Mouse (Mus musculus) liver, adult 2 months (tissue): ENCODE data around the gene Atp8b4. TPM values are rescaled to one million over a fixed set of nuclear protein-coding genes. Genes with fewer than 3 reads are reported as not detected.

Experiments used
- DNase-seq: peaks from one replicate; pipeline ENCODE4 v3.0.0-alpha.2; 2011; ENCODE audit warnings: low read depth, low spot score; ENCODE audit errors: extremely low read depth
- H3K27ac ChIP-seq: fragments of 200-500 bp; replicated peaks from 2 replicates; pipeline ENCODE4 v1.5.1; 2012; ENCODE audit warnings: low read depth, mild to moderate bottlenecking, control low read depth, inconsistent platforms, low read length; ENCODE audit not compliant: insufficient read depth
- H3K27me3 ChIP-seq: fragments of 200-500 bp; 2 replicates; pipeline ENCODE4 v1.6.1; 2012; ENCODE audit warnings: mild to moderate bottlenecking, moderate library complexity, low read length, inconsistent platforms; ENCODE audit not compliant: control insufficient read depth, insufficient read depth
- H3K36me3 ChIP-seq: fragments of 200-500 bp; 2 replicates; pipeline ENCODE4 v1.6.1; 2012; ENCODE audit warnings: low read length, inconsistent platforms; ENCODE audit not compliant: control insufficient read depth, insufficient read depth
- H3K4me1 ChIP-seq: fragments of 200-500 bp; 2 replicates; pipeline ENCODE4 v1.6.1; 2011; ENCODE audit warnings: low read length; ENCODE audit not compliant: control insufficient read depth, insufficient read depth
- H3K4me3 ChIP-seq: fragments of 200-500 bp; 2 replicates; pipeline ENCODE4 v1.5.1; 2011; ENCODE audit warnings: low read depth, mild to moderate bottlenecking, control low read depth, low read length, moderate library complexity; ENCODE audit not compliant: insufficient read depth
- H3K79me2 ChIP-seq: fragments of 200-500 bp; 2 replicates; pipeline ENCODE4 v1.6.1; 2012; ENCODE audit warnings: inconsistent platforms, mild to moderate bottlenecking, low read length, moderate library complexity; ENCODE audit not compliant: control insufficient read depth, insufficient read depth
- H3K9ac ChIP-seq: fragments of 200-500 bp; 2 replicates; pipeline ENCODE4 v1.6.1; 2012; ENCODE audit warnings: low read depth, mild to moderate bottlenecking, control low read depth, inconsistent platforms, low read length
- CTCF ChIP-seq: fragments of 200-500 bp; IDR thresholded peaks from 2 replicates; pipeline ENCODE4 v1.5.1; 2011; ENCODE audit warnings: low read depth, low read length, control low read depth
- POLR2A ChIP-seq: fragments of 200-500 bp; IDR thresholded peaks from 2 replicates; pipeline ENCODE4 v1.6.1; 2011; ENCODE audit warnings: low read length, control low read depth; ENCODE audit not compliant: insufficient read depth; ENCODE audit errors: extremely low read depth
- WGBS: fragments of 180-500 bp; shearing (Covaris S2); methylation state at CpG from one replicate; pipeline ENCODE4 v1.1.7; 2018; 5-methylcytosine and 5-hydroxymethylcytosine counted together
- polyA plus RNA-seq: library from polyadenylated mRNA; depleted of rRNA; stranded (reverse); fragments of >200 nt; gene quantifications from 2 replicates; pipeline ENCODE4 v1.2.3, GENCODE M21; 2012
- total RNA-seq: library from RNA; depleted of rRNA; stranded (reverse); fragments of >200 nt; gene quantifications from 2 replicates; pipeline ENCODE4 v1.2.3, GENCODE M21; 2014

The Atp8b4 gene
- total and polyA plus RNA-seq, 2 experiments: 0.31 to 0.55 TPM

DNA sequence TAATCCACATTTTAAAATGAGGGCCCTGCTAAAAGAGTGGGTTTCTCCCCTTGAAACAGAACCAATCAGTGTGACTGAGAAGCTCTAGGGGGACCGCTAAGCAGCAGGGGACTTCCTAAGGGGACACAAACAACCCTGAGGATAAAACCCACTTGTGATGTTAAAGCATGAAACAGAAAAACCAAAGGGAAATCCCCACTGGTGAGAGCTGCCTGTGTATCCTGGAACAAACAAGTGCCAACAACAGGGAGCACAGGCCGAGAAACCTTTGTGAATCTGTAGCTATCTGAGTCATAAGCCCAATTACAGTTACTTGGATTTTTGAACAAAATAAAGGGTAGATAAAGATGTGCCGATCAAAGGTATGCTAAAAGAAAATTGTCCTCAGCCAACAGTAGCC, 168.7 kb downstream of the Atp8b4 start:
- H3K4me1 ChIP-seq: no peaks in the 10 kb centered on the region
- H3K36me3 ChIP-seq: no peaks in the 10 kb centered on the region
- no peaks in the 10 kb centered on the region for H3K27me3 ChIP-seq
- no peak for DNase-seq
- no peaks in the 10 kb centered on the region for H3K79me2 ChIP-seq
- TF ChIP-seq POLR2A (no peak), CTCF (no peak)
- no peak overlapping the region for H3K4me3 ChIP-seq
- 94% methylated on average over 3 of the region's 3 CpGs for WGBS
- H3K9ac ChIP-seq: no peak overlapping the region
- H3K27ac ChIP-seq: no peak overlapping the region

DNA sequence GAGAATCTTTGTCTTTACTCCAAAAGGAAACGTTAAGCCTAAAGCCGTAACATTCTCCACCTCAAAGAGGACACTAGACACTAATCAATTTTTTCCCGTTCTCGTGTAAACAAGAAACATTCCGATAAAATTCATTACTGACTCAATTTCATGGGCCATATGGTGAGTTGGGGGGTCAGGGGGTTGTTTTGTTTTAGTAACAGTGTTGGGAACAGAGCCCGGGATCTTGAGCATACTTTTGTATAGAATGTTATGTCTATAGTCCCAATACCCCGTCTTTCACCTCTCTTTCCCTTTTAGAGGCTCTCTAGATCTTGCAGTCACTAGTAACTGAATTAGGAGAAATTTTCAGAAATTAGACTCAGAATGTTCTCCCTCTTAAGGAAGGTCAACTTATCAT, 177.3 kb downstream of the Atp8b4 start:
- no peak overlapping the region for H3K27ac ChIP-seq
- no peak overlapping the region for H3K9ac ChIP-seq
- H3K4me1 ChIP-seq: no peaks in the 10 kb centered on the region
- TF ChIP-seq CTCF (no peak), POLR2A (no peak)
- no peak overlapping the region for H3K4me3 ChIP-seq
- no peaks in the 10 kb centered on the region for H3K79me2 ChIP-seq
- no peaks in the 10 kb centered on the region for H3K27me3 ChIP-seq
- WGBS: 81% methylated on average over 7 of the region's 7 CpGs
- no peaks in the 10 kb centered on the region for H3K36me3 ChIP-seq
- no peak for DNase-seq

- no peak overlapping the region for H3K4me3 ChIP-seq
- no peak overlapping the region for H3K27ac ChIP-seq
- no peaks in the 10 kb centered on the region for H3K36me3 ChIP-seq
- H3K4me1 ChIP-seq: no peaks in the 10 kb centered on the region
- H3K27me3 ChIP-seq: no peaks in the 10 kb centered on the region
- WGBS: 92% methylated on average over 15 of the region's 15 CpGs
- TF ChIP-seq POLR2A: no peak
- TF ChIP-seq CTCF: no peak
- H3K79me2 ChIP-seq: no peaks in the 10 kb centered on the region
- no peak overlapping the region for H3K9ac ChIP-seq
- DNase-seq: no peak
These were observed 177.8 kb downstream of the Atp8b4 start for GRCm38 (mm10) chr2:126322631-126323031.

- Histone ChIP-seq H3K79me2 (no peaks in the 10 kb centered on the region), H3K4me3 (no peak overlapping the region), H3K9ac (no peak overlapping the region), H3K36me3 (no peaks in the 10 kb centered on the region), H3K4me1 (no peaks in the 10 kb centered on the region), H3K27me3 (no peaks in the 10 kb centered on the region), H3K27ac (no peak overlapping the region)
- TF ChIP-seq POLR2A (no peak), CTCF (no peak)
- no peak for DNase-seq
- 91% methylated on average over 6 of the region's 6 CpGs for WGBS
These were observed 182.4 kb downstream of the Atp8b4 start for GRCm38 (mm10) chr2:126318071-126318470.

DNA sequence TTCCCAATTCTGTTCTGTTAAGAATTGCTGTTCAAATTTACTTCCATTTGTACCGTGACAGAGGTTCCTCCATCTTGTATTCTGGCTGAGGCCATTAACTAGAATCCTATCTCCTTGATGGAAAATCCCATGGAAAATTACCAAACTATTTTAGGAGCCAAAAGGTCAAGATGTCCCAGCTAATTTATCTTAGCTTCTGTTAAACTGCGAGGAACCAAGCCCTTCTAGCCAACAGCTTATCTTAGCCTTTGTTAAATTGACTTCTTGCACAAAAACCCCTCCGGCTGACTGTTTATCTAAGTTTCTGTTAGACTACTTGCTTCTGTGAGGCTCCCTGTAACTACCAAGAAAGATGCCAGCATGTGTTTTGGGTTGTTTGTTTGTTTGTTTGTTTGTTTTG, 183.5 kb downstream of the Atp8b4 start:
- DNase-seq: peak; percentile 38
- no peak for TF ChIP-seq CTCF
- no peak for TF ChIP-seq POLR2A
- WGBS: 68% methylated on average over 3 of the region's 3 CpGs

DNA sequence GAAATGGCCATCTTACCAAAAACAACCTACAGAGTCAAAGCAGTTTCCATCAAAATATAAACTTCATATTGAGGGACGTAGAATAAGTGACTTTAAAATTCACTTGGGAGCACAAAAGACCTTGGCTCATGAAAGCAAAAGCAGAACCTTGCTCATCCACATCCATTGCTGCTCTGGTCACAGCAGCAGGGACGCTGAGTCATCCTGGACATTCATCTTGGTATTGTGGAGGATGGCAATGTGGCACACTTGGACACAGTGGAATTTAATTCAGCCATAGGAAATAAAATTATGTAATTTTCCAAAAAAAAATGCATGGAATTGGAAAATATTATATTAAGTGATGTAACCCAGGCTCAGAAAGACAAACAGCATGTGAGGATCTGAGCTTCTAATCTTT, 184.1 kb downstream of the Atp8b4 start:
- no peak for DNase-seq
- Histone ChIP-seq H3K79me2 (no peaks in the 10 kb centered on the region), H3K27me3 (no peaks in the 10 kb centered on the region), H3K36me3 (no peaks in the 10 kb centered on the region), H3K4me1 (no peaks in the 10 kb centered on the region), H3K27ac (no peak overlapping the region), H3K9ac (no peak overlapping the region), H3K4me3 (no peak overlapping the region)
- TF ChIP-seq POLR2A (no peak), CTCF (no peak)
- WGBS: 83% methylated on average over 2 of the region's 2 CpGs

More for the DNA sequence above, 183.5 kb downstream of the Atp8b4 start:
- Histone ChIP-seq H3K27ac (no peak overlapping the region), H3K4me3 (no peak overlapping the region), H3K9ac (no peak overlapping the region), H3K36me3 (no peaks in the 10 kb centered on the region), H3K27me3 (no peaks in the 10 kb centered on the region), H3K4me1 (no peaks in the 10 kb centered on the region), H3K79me2 (no peaks in the 10 kb centered on the region)
